Mouse (Mus musculus) cerebellum, postnatal 4 days (tissue): ENCODE measurements around the gene 1700003F12Rik.

Experiments used
- DNase-seq, 2 experiments: peaks; one replicate each; pipeline ENCODE4 v3.0.0; 2022; ENCODE audit warnings: low spot score in 2 of 2, mixed read lengths in 1 of 2

1700003F12Rik gene

GRCm38 (mm10) chr2:154574271-154574670 is 27.4 kb downstream of the 1700003F12Rik start:
- no peak for DNase-seq

DNA sequence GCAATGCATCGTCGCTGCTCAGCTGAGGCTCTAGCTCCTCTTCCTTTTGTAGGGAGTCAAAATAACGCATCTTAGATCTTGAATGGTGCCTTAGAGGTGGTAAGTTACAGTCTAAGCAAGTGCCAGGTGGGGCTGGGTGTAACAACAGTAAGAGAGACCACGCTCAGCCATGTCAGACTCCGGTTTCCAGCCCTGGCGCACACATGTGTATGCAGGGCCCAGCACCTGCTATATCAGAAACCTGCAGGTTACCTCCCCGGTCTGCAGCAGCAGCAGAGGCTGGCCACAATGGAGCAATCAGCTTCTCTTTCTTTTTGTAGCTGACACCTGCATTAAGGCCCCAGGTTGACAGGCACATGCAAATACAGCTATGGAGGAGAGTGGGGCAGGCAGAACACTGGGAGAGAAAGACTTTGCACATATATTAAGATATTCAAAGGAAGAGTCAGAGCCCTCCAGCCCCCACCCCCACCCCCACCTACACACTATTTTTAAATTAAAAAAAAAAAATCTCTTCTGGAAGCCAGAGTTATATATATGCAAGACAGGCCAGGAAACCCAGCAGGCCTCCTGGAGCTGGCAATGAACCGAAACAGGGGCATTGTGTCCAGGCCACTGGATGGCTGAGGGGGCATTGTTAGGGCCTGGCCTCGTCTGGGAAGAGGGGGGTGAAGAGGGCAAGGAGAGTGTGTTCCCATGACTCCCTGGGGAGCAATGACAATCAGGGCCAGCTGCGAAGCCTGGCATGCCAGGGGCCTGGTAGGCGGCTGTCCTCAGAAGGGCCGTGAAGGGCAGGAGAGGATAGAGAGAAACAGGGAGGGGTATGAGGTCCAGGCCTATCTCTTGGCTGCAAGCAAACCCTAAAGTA is 30.2 kb downstream of the 1700003F12Rik start:
- no peak for DNase-seq

GRCm38 (mm10) chr2:154577744-154578067 is 30.8 kb downstream of the 1700003F12Rik start:
- no peak for DNase-seq

GRCm38 (mm10) chr2:154580586-154580985 is 33.7 kb downstream of the 1700003F12Rik start:
- DNase-seq, result no peak

- no peak for DNase-seq
These were observed 34.5 kb downstream of the 1700003F12Rik start for GRCm38 (mm10) chr2:154581421-154581820.

DNA sequence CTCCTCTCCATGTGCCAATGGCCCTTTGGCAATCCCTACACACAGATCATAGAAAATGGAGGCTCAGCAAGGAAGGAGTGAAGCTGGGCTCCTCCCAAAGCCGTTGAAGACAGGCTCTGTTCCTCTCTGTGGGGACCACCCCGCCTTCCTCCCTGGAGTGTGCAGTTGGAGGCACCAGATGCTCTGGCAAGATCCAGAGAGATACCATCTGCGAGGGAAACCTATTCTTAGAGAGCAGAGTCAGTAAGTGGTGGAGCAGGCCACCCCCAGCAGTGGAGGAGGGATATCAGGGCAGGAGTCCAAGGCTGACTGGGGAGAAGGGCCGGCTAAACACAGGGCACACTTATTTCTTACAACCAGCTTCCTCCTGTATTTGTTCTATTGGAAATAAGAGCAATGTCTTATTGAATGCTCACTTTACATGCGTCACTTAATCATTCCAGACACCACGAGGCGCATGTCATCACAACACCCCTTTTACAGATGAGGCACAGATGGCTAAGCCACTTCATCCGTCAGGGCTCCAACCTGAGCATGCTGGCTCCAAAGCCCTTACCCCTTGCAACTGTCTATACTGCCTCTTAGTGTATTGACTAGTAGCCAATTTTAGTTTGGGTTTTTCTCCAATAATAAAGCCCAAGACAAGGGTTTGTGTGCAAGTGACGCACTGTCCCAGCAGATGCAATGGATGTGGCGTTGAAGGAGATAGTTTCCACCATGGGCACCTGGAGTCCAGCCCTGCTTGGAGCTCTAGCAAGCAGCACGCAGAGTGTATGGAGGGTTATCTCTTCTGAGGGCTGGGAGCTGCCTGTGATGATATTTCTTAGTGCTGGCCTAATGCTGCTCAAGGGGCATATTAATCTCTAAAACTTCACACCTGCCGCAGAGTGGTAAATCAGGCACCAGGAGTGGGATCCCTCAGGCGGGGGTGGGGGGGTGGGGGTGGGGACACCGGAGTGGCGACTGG is 37.3 kb downstream of the 1700003F12Rik start:
- DNase-seq, result peak in 1 of 2 experiments; percentile 70

DNA sequence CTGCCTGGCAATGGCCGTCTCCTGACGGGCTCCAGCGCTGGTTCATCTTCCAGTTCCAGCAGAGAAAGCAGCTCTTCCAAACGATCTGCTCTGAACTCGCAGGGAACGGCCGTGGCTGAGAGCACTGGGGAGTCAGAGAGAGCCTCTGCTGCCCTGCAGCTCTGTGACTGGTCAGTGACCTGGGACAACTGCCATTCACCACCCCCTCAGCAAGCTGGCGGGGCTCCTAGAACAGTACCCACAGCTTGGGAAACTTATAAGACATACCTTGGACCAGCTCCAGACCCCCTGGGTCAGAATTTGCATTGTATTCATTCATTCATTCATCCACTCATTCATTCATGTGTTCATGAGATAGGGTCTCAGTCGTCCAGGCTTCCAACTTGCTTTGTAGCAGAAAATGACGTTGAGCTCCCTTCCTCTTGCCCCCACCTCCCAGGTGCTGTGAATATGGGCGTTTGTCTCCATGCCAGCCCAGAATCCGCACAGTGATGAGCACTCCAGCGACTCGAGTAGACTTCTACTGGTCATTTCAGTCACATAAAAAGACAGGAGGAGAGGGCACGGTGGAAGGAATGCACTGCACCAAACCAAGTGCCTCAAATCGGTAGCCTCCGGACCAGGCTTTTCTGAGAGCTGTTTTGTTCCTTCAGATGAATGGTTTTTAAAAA is 38.2 kb downstream of the 1700003F12Rik start:
- DNase-seq, result peak in 1 of 2 experiments; percentile 42

DNA sequence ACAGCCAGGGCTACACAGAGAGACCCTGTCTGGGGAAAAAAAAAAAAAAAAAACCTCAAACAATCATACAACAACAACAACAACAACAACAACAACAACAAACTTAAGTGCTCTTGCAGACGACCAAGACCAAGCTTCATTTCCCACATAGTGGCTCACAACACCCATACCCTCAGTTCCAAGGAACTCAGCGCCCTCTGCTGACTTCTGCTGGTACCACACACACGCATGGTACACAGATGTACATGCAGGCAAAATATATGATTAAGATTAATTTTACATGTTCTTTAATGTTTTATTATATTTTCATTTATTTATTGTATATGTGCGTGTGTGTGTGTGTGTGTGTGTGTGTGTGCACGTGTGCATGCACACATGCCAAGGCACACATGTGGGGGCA is 39.5 kb downstream of the 1700003F12Rik start:
- DNase-seq, result peak; percentile 51 to 80

GRCm38 (mm10) chr2:154589051-154589450 is 42.2 kb downstream of the 1700003F12Rik start:
- DNase-seq, result no peak

- DNase-seq, result no peak
These were observed 44.4 kb downstream of the 1700003F12Rik start for GRCm38 (mm10) chr2:154591239-154591638.

GRCm38 (mm10) chr2:154593025-154593424 is 46.1 kb downstream of the 1700003F12Rik start:
- no peak for DNase-seq

DNA sequence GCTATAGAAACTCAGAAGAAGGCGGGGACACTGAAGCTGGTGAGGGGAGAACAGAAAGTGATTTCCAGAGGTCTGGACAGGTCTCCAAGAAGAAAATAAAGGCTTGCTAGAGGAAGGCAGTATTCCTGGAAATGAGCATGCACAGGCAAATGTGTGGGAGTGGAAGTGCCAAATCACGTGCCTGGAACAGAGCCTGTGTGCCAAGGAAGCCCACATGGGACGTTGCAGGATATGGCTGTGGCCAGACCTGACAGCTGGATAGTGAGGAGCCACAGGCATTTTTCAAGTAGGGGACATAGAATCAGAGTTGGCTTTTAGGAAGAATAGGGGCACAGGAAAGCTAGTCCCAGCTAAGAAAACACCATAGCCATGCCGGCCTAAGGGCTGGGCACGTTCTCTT is 48.9 kb downstream of the 1700003F12Rik start:
- peak in 1 of 2 experiments; percentile 54 for DNase-seq

- DNase-seq, result no peak
These were observed 50.5 kb downstream of the 1700003F12Rik start for GRCm38 (mm10) chr2:154597399-154597798.
